Mouse (Mus musculus): Measurements from ENCODE around the gene Gse1. TPM values are rescaled to one million over a fixed set of nuclear protein-coding genes. Genes with fewer than 3 reads are reported as not detected.

Gene Gse1
- polyA plus RNA-seq, 1 experiment from 2014 or later = 15.4 TPM

- Histone ChIP-seq H3K4me3 (no peak overlapping the region), H3K4me2 (no peak overlapping the region), H3K36me3 (no peaks in the 10 kb centered on the region), H3K27ac (replicated peaks) (no peak overlapping the region), H3K27me3 (no peaks in the 10 kb centered on the region), H3K4me1 (replicated peaks) (peaks cover 98% of the 10 kb centered on the region), H3K9ac (no peak overlapping the region), H3K9me3 (no peaks in the 10 kb centered on the region)
- no peak for ATAC-seq (ENCODE audit: low FRiP score, low read depth)
- 87% methylated on average over 18 of the region's 18 CpGs for WGBS
Observed at GRCm38 (mm10) chr8:120554466-120555039, 326.3 kb downstream of the Gse1 start.

DNA sequence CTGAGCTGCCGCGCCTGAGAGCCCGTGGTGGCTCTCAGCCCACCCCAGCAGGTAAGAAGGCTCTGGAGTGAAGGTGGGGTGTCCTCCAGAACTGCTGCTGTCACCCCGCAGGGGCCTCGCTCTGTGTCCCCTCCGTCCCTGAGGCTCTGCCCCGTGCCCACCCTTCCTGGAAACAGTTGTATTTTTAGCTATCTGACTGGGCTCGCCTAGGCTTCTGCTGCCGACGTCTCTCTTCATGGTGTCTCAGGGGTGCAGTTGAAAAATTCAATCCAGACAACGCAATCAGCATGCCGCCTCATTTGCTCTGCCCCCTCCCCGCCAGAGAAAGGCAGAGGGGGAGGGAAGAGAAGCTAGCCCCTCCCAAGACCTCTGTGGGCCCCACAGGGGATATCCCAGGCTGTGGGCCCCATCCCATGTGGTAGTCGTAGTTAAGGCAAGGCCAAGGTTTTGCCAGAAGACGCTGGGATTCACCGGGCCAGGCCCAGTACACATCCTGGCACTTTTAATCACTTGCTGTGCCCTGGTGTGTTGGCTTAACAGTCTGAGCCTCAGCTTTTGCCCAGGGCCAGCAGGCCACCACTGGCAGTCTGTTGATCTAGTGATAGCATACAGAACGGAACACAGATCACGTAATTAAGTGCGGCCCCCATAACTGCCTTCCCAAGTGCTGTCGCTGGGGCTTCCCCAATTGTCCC, 328.1 kb downstream of the Gse1 start:
- H3K4me3 ChIP-seq = no peak overlapping the region

GRCm38 (mm10) chr8:120557170-120557965, 329.1 kb downstream of the Gse1 start:
- Histone ChIP-seq H3K4me1 (replicated peaks) (peaks cover 98% of the 10 kb centered on the region), H3K4me2 (no peak overlapping the region), H3K36me3 (no peaks in the 10 kb centered on the region), H3K4me3 (no peak overlapping the region), H3K27ac (replicated peaks) (no peak overlapping the region), H3K27me3 (no peaks in the 10 kb centered on the region), H3K9ac (no peak overlapping the region), H3K9me3 (no peaks in the 10 kb centered on the region)
- WGBS = 42% methylated on average over 15 of the region's 15 CpGs
- no peak for ATAC-seq (ENCODE audit: low FRiP score, low read depth)

More for the DNA sequence above, 328.1 kb downstream of the Gse1 start:
- peaks cover 98% of the 10 kb centered on the region for H3K4me1 ChIP-seq (replicated peaks)
- H3K9ac ChIP-seq = no peak overlapping the region
- H3K4me2 ChIP-seq = no peak overlapping the region
- H3K9me3 ChIP-seq = no peaks in the 10 kb centered on the region
- no peaks in the 10 kb centered on the region for H3K27me3 ChIP-seq
- no peak for ATAC-seq (ENCODE audit: low FRiP score, low read depth)
- no peaks in the 10 kb centered on the region for H3K36me3 ChIP-seq
- H3K27ac ChIP-seq (replicated peaks) = peak overlapping the region; percentile 69
- 39% methylated on average over 20 of the region's 20 CpGs for WGBS

- WGBS = 69% methylated on average over 3 of the region's 4 CpGs
- H3K27me3 ChIP-seq = no peaks in the 10 kb centered on the region
- ATAC-seq (ENCODE audit: low FRiP score, low read depth) = no peak
Observed at GRCm38 (mm10) chr8:120558162-120558561, 329.9 kb downstream of the Gse1 start.

DNA sequence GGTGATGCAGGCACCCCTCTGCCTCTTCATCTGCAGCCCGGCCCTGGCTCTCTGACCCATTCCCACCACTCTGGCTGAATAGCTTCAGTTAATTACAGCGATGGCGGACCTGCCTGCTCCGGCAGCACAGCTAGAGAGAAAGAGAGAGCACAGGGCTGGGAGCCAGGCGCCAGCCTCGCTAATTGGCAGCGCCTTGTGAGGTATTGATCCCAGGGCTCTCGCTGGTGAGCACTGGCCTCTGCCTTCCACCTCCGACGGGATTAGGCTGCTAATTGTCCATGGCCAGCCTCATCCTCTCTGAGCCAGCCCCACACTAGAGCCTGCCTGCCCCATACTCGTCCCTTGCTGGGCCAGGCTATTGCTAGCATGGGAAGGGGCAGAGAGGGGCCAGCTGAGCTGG, 331.4 kb downstream of the Gse1 start:
- no peak for ATAC-seq (ENCODE audit: low FRiP score, low read depth)
- no peaks in the 10 kb centered on the region for H3K9me3 ChIP-seq
- no peaks in the 10 kb centered on the region for H3K36me3 ChIP-seq
- H3K27me3 ChIP-seq = no peaks in the 10 kb centered on the region
- H3K4me2 ChIP-seq = no peak overlapping the region
- H3K27ac ChIP-seq (replicated peaks) = peak overlapping the region; percentile 40
- WGBS = 15% methylated on average over 11 of the region's 11 CpGs
- 0 out of 2 replicates have a peak overlapping the region, but pooled peaks have one; percentile 5 for H3K9ac ChIP-seq
- H3K4me3 ChIP-seq = no peak overlapping the region
- H3K4me1 ChIP-seq (replicated peaks) = peaks cover 100% of the 10 kb centered on the region

More at GRCm38 (mm10) chr8:120558162-120558561, 329.9 kb downstream of the Gse1 start:
- Histone ChIP-seq H3K9ac (no peak overlapping the region), H3K4me3 (no peak overlapping the region), H3K4me2 (no peak overlapping the region), H3K4me1 (replicated peaks) (peaks cover 98% of the 10 kb centered on the region), H3K9me3 (no peaks in the 10 kb centered on the region), H3K27ac (replicated peaks) (no peak overlapping the region), H3K36me3 (no peaks in the 10 kb centered on the region)

- 78% methylated on average over 5 of the region's 5 CpGs for WGBS
- Histone ChIP-seq H3K9ac (no peak overlapping the region), H3K4me2 (no peak overlapping the region), H3K27me3 (no peaks in the 10 kb centered on the region), H3K4me1 (replicated peaks) (peaks cover 100% of the 10 kb centered on the region), H3K9me3 (no peaks in the 10 kb centered on the region), H3K4me3 (no peak overlapping the region), H3K36me3 (no peaks in the 10 kb centered on the region), H3K27ac (replicated peaks) (no peak overlapping the region)
- no peak for ATAC-seq (ENCODE audit: low FRiP score, low read depth)
Observed at GRCm38 (mm10) chr8:120560535-120560934, 332.3 kb downstream of the Gse1 start.

GRCm38 (mm10) chr8:120561539-120562435, 333.5 kb downstream of the Gse1 start:
- Histone ChIP-seq H3K4me2 (no peak overlapping the region), H3K4me1 (replicated peaks) (peaks cover 100% of the 10 kb centered on the region), H3K27ac (replicated peaks) (no peak overlapping the region), H3K9me3 (no peaks in the 10 kb centered on the region), H3K27me3 (no peaks in the 10 kb centered on the region), H3K9ac (no peak overlapping the region), H3K36me3 (no peaks in the 10 kb centered on the region), H3K4me3 (no peak overlapping the region)
- 81% methylated on average over 22 of the region's 22 CpGs for WGBS
- no peak for ATAC-seq (ENCODE audit: low FRiP score, low read depth)

GRCm38 (mm10) chr8:120562680-120563347, 334.6 kb downstream of the Gse1 start:
- H3K9ac ChIP-seq = no peak overlapping the region
- ATAC-seq (ENCODE audit: low FRiP score, low read depth) = no peak
- H3K27me3 ChIP-seq = no peaks in the 10 kb centered on the region
- no peak overlapping the region for H3K4me3 ChIP-seq
- WGBS = 81% methylated on average over 18 of the region's 18 CpGs
- H3K9me3 ChIP-seq = no peaks in the 10 kb centered on the region
- H3K4me1 ChIP-seq (replicated peaks) = peaks cover 92% of the 10 kb centered on the region
- H3K27ac ChIP-seq (replicated peaks) = peak overlapping the region; percentile 66
- H3K4me2 ChIP-seq = no peak overlapping the region
- peaks cover 6% of the 10 kb centered on the region for H3K36me3 ChIP-seq

DNA sequence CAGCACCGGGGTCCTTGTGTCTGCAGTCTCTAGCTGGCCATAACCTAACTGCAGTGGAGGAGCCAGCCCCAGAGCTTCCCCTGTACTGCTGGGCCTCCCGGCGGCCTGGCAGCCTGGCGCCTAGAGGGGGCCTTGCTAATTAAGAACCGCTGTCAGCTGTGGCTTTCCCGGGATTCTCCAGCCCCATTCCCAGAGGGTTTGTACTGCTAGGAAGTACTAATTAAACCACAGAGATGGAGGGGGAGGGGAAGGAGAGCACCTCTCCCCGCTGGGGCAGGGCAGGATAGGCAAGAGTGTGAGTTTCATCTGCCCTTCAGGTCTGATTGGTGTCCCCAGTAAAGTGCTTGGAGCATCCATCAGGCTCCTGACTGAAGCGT, 335.1 kb downstream of the Gse1 start:
- Histone ChIP-seq H3K4me2 (no peak overlapping the region), H3K9me3 (no peaks in the 10 kb centered on the region), H3K9ac (no peak overlapping the region), H3K27me3 (no peaks in the 10 kb centered on the region), H3K4me3 (no peak overlapping the region), H3K4me1 (replicated peaks) (peaks cover 87% of the 10 kb centered on the region), H3K27ac (replicated peaks) (peak overlapping the region; percentile 66), H3K36me3 (peaks cover 12% of the 10 kb centered on the region)
- peak; percentile 4; the same call in 1 of the 2 replicates for ATAC-seq (ENCODE audit: low FRiP score, low read depth)
- WGBS = 9% methylated on average over 8 of the region's 8 CpGs

DNA sequence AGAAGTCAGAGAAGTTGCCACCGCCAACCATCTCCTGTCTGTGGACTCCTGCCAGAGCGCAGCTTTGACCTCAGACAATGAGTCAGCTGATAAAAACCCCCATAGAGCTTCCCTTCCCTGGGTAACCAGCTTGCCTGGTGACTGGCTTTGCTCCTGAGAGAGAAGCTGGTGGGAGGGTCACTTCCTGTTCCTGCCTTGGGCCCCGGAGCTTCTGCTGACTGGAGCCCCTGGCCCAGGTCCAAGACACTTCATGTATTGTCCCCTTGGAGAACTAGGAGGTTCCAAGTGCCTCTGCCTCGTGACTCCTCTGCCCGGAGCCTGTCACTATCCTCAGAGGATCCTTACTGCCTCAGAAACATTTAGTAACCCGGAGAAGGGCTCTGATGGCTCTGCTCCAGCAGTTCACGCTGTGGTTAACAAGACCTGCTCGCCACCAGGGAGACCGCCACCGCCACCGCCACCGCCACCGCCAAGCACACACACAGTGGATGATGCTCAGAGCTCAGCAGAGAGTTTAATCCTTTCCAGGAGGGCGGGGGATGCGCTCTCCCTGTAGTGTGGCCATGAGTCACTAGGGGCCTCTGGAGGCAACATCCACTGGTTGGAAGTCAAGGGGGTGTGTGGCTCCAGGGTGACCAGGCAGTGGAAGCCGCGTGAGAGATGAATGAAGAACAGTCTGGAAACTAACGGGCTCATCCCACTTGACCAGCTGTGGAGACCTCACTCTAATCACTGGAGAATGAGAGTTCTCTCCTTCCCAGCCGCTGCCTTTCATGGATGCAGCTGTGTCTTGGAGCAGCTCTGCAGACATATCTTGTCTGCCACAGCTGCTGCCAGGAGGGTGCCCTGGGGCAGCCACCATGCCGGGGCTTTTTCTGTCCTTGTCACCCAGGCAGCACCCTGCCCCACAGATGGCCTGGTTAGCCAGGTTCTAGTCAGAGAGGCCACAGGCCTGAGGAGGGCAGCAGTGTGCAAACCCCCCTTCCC, 335.9 kb downstream of the Gse1 start:
- Histone ChIP-seq H3K4me3 (no peak overlapping the region), H3K9ac (no peak overlapping the region), H3K36me3 (peaks cover 20% of the 10 kb centered on the region), H3K4me1 (replicated peaks) (peaks cover 79% of the 10 kb centered on the region), H3K27me3 (no peaks in the 10 kb centered on the region), H3K9me3 (no peaks in the 10 kb centered on the region), H3K27ac (replicated peaks) (peak overlapping the region; percentile 66), H3K4me2 (peak overlapping the region; percentile 13; the same call in 1 of the 2 replicates)
- peak; percentile 52 for ATAC-seq (ENCODE audit: low FRiP score, low read depth)
- 8% methylated on average over 20 of the region's 20 CpGs for WGBS
